Mouse (Mus musculus): ENCODE results near the gene Rtn1.

DNA sequence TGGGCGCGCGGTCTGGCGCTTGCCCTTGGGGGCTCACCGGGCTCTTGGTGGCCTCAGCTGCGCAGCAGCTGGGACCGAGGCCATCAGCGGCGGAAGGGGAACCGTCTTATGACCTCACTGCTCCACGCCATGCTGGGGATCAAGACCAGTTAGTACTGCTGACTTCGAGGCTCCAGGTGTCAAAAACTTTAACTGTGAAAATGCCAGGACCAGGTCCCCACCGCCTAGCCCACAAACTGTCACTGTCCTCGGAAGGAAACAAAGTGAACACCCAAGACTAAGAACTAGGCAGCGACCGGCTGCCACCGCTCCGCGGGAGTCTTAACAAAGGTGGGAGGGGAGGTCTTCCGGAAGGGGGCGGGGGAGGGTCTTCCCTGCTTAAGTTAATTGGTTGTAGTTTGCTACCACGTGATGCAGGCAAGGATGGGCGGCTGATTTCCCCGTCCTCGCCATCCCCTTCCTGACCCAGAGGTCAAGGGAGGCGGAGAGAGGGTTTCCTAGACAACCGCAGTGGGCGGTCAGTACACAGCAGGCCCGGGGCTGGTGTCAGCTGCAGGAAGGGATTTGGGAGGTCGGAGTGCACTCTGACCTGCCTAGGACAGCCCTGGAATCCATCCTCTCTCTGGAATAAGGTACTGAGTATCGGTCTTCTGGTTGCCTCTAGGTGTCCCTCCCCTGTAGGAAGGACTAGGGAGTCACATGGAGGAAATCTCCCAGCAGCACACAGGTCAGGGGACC, 33.2 kb upstream of the Rtn1 start, which contains the start of gene Lrrc9:
- TF ChIP-seq CTCF (IDR thresholded peaks at IDR 0.05; ENCODE audit: low read depth) (no peak), EP300 (IDR thresholded peaks at IDR 0.05; ENCODE audit: low read depth) (no peak)
